Mouse (Mus musculus): ENCODE data around the gene Phtf2. TPM values are rescaled to one million over a fixed set of nuclear protein-coding genes. Genes with fewer than 3 reads are reported as not detected.

Phtf2 gene
- polyA plus RNA-seq, 1 experiment from 2014 or later: 8.5 TPM

- Histone ChIP-seq H3K4me1 (replicated peaks; ENCODE audit: insufficient read depth, low read length) (no peaks in the 10 kb centered on the region), H3K9ac (ENCODE audit: low read depth, low read length) (no peak overlapping the region), H3K4me2 (ENCODE audit: low read length) (no peak overlapping the region), H3K9me3 (replicated peaks; ENCODE audit: low read length) (no peaks in the 10 kb centered on the region), H3K27ac (no peak overlapping the region), H3K27me3 (ENCODE audit: insufficient read depth, low read length) (no peaks in the 10 kb centered on the region), H3K4me3 (replicated peaks; ENCODE audit: low read depth, low read length) (no peak overlapping the region), H3K36me3 (ENCODE audit: insufficient read depth, low read length) (no peaks in the 10 kb centered on the region)
- ATAC-seq (replicated peaks; ENCODE audit: low FRiP score, low read depth): no peak
- DNase-seq (ENCODE audit: low spot score): no peak
- no peak for TF ChIP-seq CTCF (IDR thresholded peaks at IDR 0.05; ENCODE audit: low read depth)
- 83% methylated on average over 2 of the region's 2 CpGs for WGBS
Observed at GRCm38 (mm10) chr5:20858404-20858803, 23.5 kb downstream of the Phtf2 start.

DNA sequence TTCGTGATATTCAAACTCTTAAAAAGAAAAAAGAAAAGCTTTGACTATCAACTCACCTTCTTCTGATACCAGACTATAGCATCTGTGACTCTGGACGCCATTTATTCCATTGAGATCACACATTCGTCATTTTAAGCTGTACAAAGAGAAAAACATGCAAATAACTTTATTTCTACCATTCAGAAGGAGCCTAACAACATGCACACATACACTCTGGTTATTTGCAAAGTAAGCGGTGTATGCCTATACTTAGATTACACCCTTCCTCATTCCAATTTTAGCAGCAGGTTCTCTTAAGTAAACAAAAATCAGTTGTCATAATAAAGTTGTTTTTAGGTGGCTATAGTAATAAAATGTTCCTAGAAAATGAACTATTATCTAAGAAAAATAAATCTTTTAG lies 26.9 kb downstream of the Phtf2 start:
- Histone ChIP-seq H3K9me3 (replicated peaks; ENCODE audit: low read length) (no peaks in the 10 kb centered on the region), H3K4me3 (replicated peaks; ENCODE audit: low read depth, low read length) (no peak overlapping the region), H3K27me3 (ENCODE audit: insufficient read depth, low read length) (no peaks in the 10 kb centered on the region), H3K4me2 (ENCODE audit: low read length) (no peak overlapping the region), H3K27ac (no peak overlapping the region), H3K36me3 (ENCODE audit: insufficient read depth, low read length) (no peaks in the 10 kb centered on the region), H3K4me1 (replicated peaks; ENCODE audit: insufficient read depth, low read length) (no peaks in the 10 kb centered on the region), H3K9ac (ENCODE audit: low read depth, low read length) (no peak overlapping the region)
- no peak for DNase-seq (ENCODE audit: low spot score)
- WGBS: 87% methylated on average over 4 of the region's 4 CpGs
- no peak for TF ChIP-seq CTCF (IDR thresholded peaks at IDR 0.05; ENCODE audit: low read depth)
- ATAC-seq (replicated peaks; ENCODE audit: low FRiP score, low read depth): no peak

- Histone ChIP-seq H3K4me3 (replicated peaks; ENCODE audit: low read depth, low read length) (no peak overlapping the region), H3K36me3 (ENCODE audit: insufficient read depth, low read length) (no peaks in the 10 kb centered on the region), H3K4me2 (ENCODE audit: low read length) (no peak overlapping the region), H3K4me1 (replicated peaks; ENCODE audit: insufficient read depth, low read length) (no peaks in the 10 kb centered on the region), H3K9ac (ENCODE audit: low read depth, low read length) (no peak overlapping the region), H3K27ac (no peak overlapping the region), H3K27me3 (ENCODE audit: insufficient read depth, low read length) (no peaks in the 10 kb centered on the region), H3K9me3 (replicated peaks; ENCODE audit: low read length) (no peaks in the 10 kb centered on the region)
- no peak for DNase-seq (ENCODE audit: low spot score)
- TF ChIP-seq CTCF (IDR thresholded peaks at IDR 0.05; ENCODE audit: low read depth): no peak
- no peak for ATAC-seq (replicated peaks; ENCODE audit: low FRiP score, low read depth)
- 95% methylated on average over 2 of the region's 2 CpGs for WGBS
Observed at GRCm38 (mm10) chr5:20847010-20847409, 34.9 kb downstream of the Phtf2 start.

DNA sequence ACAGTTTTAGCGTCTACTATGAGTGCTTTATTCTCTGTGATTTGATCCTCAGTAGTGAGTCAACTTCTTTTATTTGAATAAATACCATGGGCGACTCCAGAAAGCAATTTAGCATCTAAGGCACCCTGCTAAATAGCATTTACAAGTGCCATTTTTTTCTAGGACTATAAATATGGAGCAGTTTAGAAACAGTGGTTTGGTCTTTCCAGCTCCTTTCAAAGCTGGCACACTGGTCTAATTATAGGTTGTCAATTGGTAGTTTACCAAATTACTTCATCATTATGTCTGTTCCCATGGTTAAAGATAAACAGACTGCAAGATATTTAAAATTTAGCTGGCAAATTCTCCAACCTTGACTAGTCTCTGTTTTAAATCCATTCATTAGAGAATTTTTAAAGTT lies 38.1 kb downstream of the Phtf2 start:
- Histone ChIP-seq H3K4me1 (replicated peaks; ENCODE audit: insufficient read depth, low read length) (no peaks in the 10 kb centered on the region), H3K9ac (ENCODE audit: low read depth, low read length) (no peak overlapping the region), H3K27me3 (ENCODE audit: insufficient read depth, low read length) (no peaks in the 10 kb centered on the region), H3K27ac (no peak overlapping the region), H3K9me3 (replicated peaks; ENCODE audit: low read length) (no peaks in the 10 kb centered on the region), H3K4me3 (replicated peaks; ENCODE audit: low read depth, low read length) (no peak overlapping the region), H3K36me3 (ENCODE audit: insufficient read depth, low read length) (no peaks in the 10 kb centered on the region), H3K4me2 (ENCODE audit: low read length) (no peak overlapping the region)
- DNase-seq (ENCODE audit: low spot score) (no peak), ATAC-seq (replicated peaks; ENCODE audit: low FRiP score, low read depth) (no peak)
- WGBS: 75% methylated on average over 2 of the region's 2 CpGs
- no peak for TF ChIP-seq CTCF (IDR thresholded peaks at IDR 0.05; ENCODE audit: low read depth)

DNA sequence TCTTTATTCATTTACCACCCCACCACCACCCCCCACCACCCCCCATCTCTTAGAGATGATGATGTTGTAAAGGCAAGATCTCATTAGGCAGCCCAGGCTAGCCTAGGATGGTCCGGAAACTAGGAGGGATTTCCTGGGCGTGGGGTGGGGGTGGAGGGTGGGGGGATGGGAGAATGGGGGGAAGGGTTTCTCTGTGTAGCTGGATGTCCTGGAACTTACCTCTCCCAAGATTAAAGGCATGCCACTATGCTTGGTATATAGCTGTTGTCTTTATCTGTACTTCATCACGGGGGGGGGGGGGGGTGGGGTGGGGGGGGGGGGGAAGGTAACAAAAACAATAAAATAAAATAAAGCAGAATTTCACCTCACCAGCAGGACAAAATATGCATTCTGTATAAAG lies 38.5 kb downstream of the Phtf2 start:
- no peak for DNase-seq (ENCODE audit: low spot score)
- no peaks in the 10 kb centered on the region for H3K9me3 ChIP-seq (replicated peaks; ENCODE audit: low read length)
- no peak overlapping the region for H3K27ac ChIP-seq
- no peak overlapping the region for H3K9ac ChIP-seq (ENCODE audit: low read depth, low read length)
- no peak overlapping the region for H3K4me3 ChIP-seq (replicated peaks; ENCODE audit: low read depth, low read length)
- H3K27me3 ChIP-seq (ENCODE audit: insufficient read depth, low read length): no peaks in the 10 kb centered on the region
- TF ChIP-seq CTCF (IDR thresholded peaks at IDR 0.05; ENCODE audit: low read depth): no peak
- no peak for ATAC-seq (replicated peaks; ENCODE audit: low FRiP score, low read depth)
- no peak overlapping the region for H3K4me2 ChIP-seq (ENCODE audit: low read length)
- WGBS: 90% methylated on average over 1 of the region's 3 CpGs
- no peaks in the 10 kb centered on the region for H3K4me1 ChIP-seq (replicated peaks; ENCODE audit: insufficient read depth, low read length)
- no peaks in the 10 kb centered on the region for H3K36me3 ChIP-seq (ENCODE audit: insufficient read depth, low read length)

- Histone ChIP-seq H3K27ac (no peak overlapping the region), H3K9ac (ENCODE audit: low read depth, low read length) (no peak overlapping the region), H3K9me3 (replicated peaks; ENCODE audit: low read length) (no peaks in the 10 kb centered on the region), H3K4me2 (ENCODE audit: low read length) (no peak overlapping the region), H3K4me1 (replicated peaks; ENCODE audit: insufficient read depth, low read length) (no peaks in the 10 kb centered on the region), H3K36me3 (ENCODE audit: insufficient read depth, low read length) (no peaks in the 10 kb centered on the region), H3K27me3 (ENCODE audit: insufficient read depth, low read length) (no peaks in the 10 kb centered on the region), H3K4me3 (replicated peaks; ENCODE audit: low read depth, low read length) (no peak overlapping the region)
- ATAC-seq (replicated peaks; ENCODE audit: low FRiP score, low read depth) (no peak), DNase-seq (ENCODE audit: low spot score) (no peak)
- WGBS: 100% methylated on average over 1 of the region's 1 CpGs
- TF ChIP-seq CTCF (IDR thresholded peaks at IDR 0.05; ENCODE audit: low read depth): no peak
Observed at GRCm38 (mm10) chr5:20837082-20837481, 44.8 kb downstream of the Phtf2 start.

DNA sequence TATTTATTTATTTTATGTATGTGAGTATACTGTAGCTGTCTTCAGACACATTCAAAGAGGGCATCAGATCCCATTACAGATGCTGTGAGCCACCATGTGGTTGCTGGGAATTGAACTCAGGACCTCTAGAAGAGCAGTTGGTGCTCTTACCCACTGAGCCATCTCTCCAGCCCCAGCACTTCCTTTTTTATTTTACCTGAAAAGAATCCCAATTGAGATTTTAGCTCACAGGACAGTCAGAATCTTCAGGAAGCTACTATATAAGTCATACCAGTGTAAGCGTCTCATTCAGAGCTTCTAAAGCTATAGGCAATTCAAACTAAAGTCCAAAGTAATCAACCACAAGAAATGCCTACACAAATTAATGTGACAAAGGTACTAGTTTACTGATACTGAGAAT lies 47.5 kb downstream of the Phtf2 start:
- Histone ChIP-seq H3K4me3 (replicated peaks; ENCODE audit: low read depth, low read length) (no peak overlapping the region), H3K27ac (no peak overlapping the region), H3K4me1 (replicated peaks; ENCODE audit: insufficient read depth, low read length) (no peaks in the 10 kb centered on the region), H3K27me3 (ENCODE audit: insufficient read depth, low read length) (no peaks in the 10 kb centered on the region), H3K4me2 (ENCODE audit: low read length) (no peak overlapping the region), H3K9me3 (replicated peaks; ENCODE audit: low read length) (no peaks in the 10 kb centered on the region), H3K36me3 (ENCODE audit: insufficient read depth, low read length) (no peaks in the 10 kb centered on the region), H3K9ac (ENCODE audit: low read depth, low read length) (no peak overlapping the region)
- TF ChIP-seq CTCF (IDR thresholded peaks at IDR 0.05; ENCODE audit: low read depth): no peak
- DNase-seq (ENCODE audit: low spot score) (no peak), ATAC-seq (replicated peaks; ENCODE audit: low FRiP score, low read depth) (no peak)
- WGBS: 98% methylated on average over 1 of the region's 1 CpGs

Data from kidney, postnatal 0 days (tissue).